Mouse (Mus musculus) midbrain, embryonic 11.5 days (tissue): ENCODE measurements around the gene Ccdc148. TPM values are rescaled to one million over a fixed set of nuclear protein-coding genes. Genes with fewer than 3 reads are reported as not detected.

Source experiments
- ATAC-seq: fragments of 200-750 bp; cut with Nextera tagmentation; 2 replicates; pipeline ENCODE4 v1.8.0; 2017; ENCODE audit warnings: moderate TSS enrichment, moderate library complexity; ENCODE audit not compliant: low FRiP score
- DNase-seq: peaks from one replicate; pipeline ENCODE4 v3.0.0; 2015; ENCODE audit warnings: low spot score; ENCODE audit errors: missing footprints
- H3K27ac ChIP-seq: fragments of 300-500 bp; sonication (generic); 2 replicates; pipeline ENCODE4 v1.5.1; 2014; ENCODE audit warnings: low read depth, low read length
- H3K27me3 ChIP-seq: fragments of 300-500 bp; sonication (generic); 2 replicates; pipeline ENCODE4 v1.6.1; 2014; ENCODE audit warnings: mild to moderate bottlenecking, low read length, moderate library complexity, mixed read lengths; ENCODE audit not compliant: control insufficient read depth, insufficient read depth
- H3K36me3 ChIP-seq: fragments of 300-500 bp; sonication (generic); 2 replicates; pipeline ENCODE4 v1.6.1; 2014; ENCODE audit warnings: mild to moderate bottlenecking, low read length, moderate library complexity, mixed read lengths; ENCODE audit not compliant: control insufficient read depth, insufficient read depth
- H3K4me1 ChIP-seq: fragments of 300-500 bp; sonication (generic); 2 replicates; pipeline ENCODE4 v1.6.1; 2014; ENCODE audit warnings: low read length; ENCODE audit not compliant: control insufficient read depth, insufficient read depth
- H3K4me2 ChIP-seq: fragments of 300-500 bp; sonication (generic); 2 replicates; pipeline ENCODE4 v1.6.1; 2014; ENCODE audit warnings: mild to moderate bottlenecking, moderate library complexity
- H3K4me3 ChIP-seq: fragments of 300-500 bp; sonication (generic); 2 replicates; pipeline ENCODE4 v1.5.1; 2014; ENCODE audit warnings: low read depth, low read length
- H3K9ac ChIP-seq: fragments of 300-500 bp; sonication (generic); 2 replicates; pipeline ENCODE4 v1.6.1; 2014; ENCODE audit warnings: low read length
- H3K9me3 ChIP-seq: fragments of 300-500 bp; sonication (generic); 2 replicates; pipeline ENCODE4 v1.6.1; 2016; ENCODE audit warnings: low read length; ENCODE audit not compliant: control insufficient read depth
- WGBS: fragments of 180-500 bp; shearing (Covaris S2); extraction: QIAGEN DNeasy Blood & Tissue Kit; methylation state at CpG from one replicate; pipeline ENCODE4 v1.1.7; 2014; 5-methylcytosine and 5-hydroxymethylcytosine counted together
- polyA plus RNA-seq: library from polyadenylated mRNA; unstranded; fragments of >200 nt; fragmentation: Nextera tagmentation; extraction: Ambion mirVana; gene quantifications from 2 replicates; pipeline ENCODE4 v1.2.1, GENCODE M21; 2014

Gene Ccdc148
- 0.55 and 0.80 TPM in 2 replicates for polyA plus RNA-seq

DNA sequence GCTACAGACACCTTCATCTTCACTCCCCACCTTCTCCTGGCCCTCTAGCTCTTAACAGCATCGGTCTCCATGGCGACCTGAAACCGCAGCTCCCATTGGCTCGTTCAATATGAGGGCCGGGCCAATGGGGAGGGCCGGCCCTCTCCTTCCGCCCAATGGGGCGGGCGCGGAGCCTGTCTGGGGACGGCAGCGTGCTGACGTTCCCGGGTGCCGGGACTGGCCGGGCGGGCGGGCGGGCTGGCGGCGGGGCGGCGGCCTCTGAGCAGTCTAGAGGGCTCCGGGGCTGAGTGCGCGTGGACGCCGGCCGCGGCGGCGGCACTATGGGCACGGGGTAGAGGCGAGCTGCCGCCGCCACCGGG is at the start of gene Ccdc148, which contains the start of gene Pkp4:
Gene Ccdc148 (minus strand): TSS at position 79 of the 359 bp plus-strand sequence.
Gene Pkp4 (plus strand): TSS at position 246 of the 359 bp plus-strand sequence.
- H3K9ac ChIP-seq: peak within 1 kb of the TSS; percentile 84
- peak within 1 kb of the TSS; percentile 71 for H3K4me3 ChIP-seq
- no peak for DNase-seq
- H3K9me3 ChIP-seq: no peaks in the 10 kb centered on the region
- no peaks in the 10 kb centered on the region for H3K36me3 ChIP-seq
- under 1% methylated on average over 14 of the region's 37 CpGs for whole genome bisulfite sequencing
- peak; percentile 98 for ATAC-seq
- peak within 1 kb of the TSS; percentile 68 for H3K4me2 ChIP-seq
- H3K27ac ChIP-seq: peak within 1 kb of the TSS; percentile 63
- no peaks in the 10 kb centered on the region for H3K27me3 ChIP-seq
- H3K4me1 ChIP-seq: peaks cover 11% of the 10 kb centered on the region

DNA sequence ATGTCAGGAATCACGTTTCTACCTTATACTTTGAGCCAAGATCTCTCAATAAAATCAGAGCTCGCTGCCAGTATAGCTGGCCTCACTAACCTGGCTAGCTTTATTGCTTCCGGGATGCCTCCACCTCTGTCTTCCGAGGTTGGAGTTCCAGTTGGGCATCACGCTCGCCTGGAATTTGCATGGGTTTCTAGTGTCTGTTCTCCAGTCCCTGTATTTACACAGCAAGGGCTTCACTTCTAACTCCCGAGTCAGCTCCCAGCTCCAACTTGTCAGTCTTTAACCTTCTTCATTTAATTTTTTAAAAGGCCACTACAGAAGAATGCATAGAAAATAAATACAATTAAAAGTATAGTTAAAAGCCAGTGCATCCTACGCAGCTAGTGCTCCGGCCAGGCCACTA is 47.8 kb upstream of the Ccdc148 start:
- Histone ChIP-seq H3K36me3 (no peaks in the 10 kb centered on the region), H3K4me3 (no peak overlapping the region), H3K27ac (no peak overlapping the region), H3K4me1 (peaks cover 5% of the 10 kb centered on the region; the same call in 1 of the 2 replicates), H3K27me3 (no peaks in the 10 kb centered on the region), H3K4me2 (no peak overlapping the region), H3K9me3 (no peaks in the 10 kb centered on the region), H3K9ac (no peak overlapping the region)
- 87% methylated on average over 9 of the region's 9 CpGs for WGBS
- DNase-seq: peak; percentile 65
- no peak for ATAC-seq

DNA sequence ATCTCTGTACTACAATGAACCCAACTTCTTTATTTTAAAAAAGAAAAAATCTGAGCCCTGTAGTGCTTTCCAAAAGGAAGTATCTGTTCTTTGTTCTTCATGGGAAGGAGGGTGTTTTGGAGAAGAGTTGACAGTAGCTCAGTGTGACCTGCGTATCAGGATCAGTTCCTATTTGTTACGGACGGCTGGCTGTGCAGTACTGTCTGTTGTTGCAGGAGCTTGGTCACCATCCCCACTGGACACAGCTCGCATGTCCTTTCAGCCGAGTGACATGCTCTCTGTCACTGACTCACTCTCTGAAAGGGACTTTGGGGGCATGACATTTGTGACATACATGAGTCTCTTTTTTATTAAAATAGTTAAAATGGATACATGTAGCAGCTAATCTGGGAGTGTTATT is 47.2 kb upstream of the Ccdc148 start:
- peaks cover 5% of the 10 kb centered on the region; the same call in 1 of the 2 replicates for H3K4me1 ChIP-seq
- DNase-seq (peak; percentile 83), ATAC-seq (no peak)
- no peak overlapping the region for H3K4me2 ChIP-seq
- WGBS: 51% methylated on average over 5 of the region's 5 CpGs
- H3K9ac ChIP-seq: no peak overlapping the region
- no peak overlapping the region for H3K27ac ChIP-seq
- no peak overlapping the region for H3K4me3 ChIP-seq
- H3K27me3 ChIP-seq: no peaks in the 10 kb centered on the region
- H3K9me3 ChIP-seq: no peaks in the 10 kb centered on the region
- H3K36me3 ChIP-seq: no peaks in the 10 kb centered on the region

DNA sequence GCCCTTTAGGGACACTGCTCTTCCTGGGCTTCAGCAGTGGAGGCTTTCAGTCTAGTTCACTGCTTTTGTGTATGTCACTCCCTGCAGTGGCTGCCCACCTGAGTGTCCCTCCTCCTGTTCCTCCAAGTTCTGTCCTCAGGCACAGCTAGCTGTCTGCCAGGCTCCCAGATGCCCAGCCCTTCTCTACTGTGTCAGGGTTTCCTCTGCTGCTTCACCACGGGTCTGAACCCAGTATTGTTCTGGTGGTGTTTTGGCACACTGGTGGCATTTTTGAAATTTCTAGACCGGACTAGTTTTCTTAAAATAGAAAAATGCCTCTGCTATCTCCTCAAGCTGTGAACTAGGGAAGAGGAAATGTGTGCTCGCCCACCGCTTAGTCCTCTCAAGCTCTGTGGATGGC is 46.8 kb upstream of the Ccdc148 start:
- Histone ChIP-seq H3K9me3 (no peaks in the 10 kb centered on the region), H3K4me3 (no peak overlapping the region), H3K9ac (no peak overlapping the region), H3K4me2 (no peak overlapping the region), H3K4me1 (peaks cover 5% of the 10 kb centered on the region; the same call in 1 of the 2 replicates), H3K27me3 (no peaks in the 10 kb centered on the region), H3K27ac (no peak overlapping the region), H3K36me3 (no peaks in the 10 kb centered on the region)
- 65% methylated on average over 4 of the region's 4 CpGs for WGBS
- peak; percentile 79 for DNase-seq
- ATAC-seq: no peak

DNA sequence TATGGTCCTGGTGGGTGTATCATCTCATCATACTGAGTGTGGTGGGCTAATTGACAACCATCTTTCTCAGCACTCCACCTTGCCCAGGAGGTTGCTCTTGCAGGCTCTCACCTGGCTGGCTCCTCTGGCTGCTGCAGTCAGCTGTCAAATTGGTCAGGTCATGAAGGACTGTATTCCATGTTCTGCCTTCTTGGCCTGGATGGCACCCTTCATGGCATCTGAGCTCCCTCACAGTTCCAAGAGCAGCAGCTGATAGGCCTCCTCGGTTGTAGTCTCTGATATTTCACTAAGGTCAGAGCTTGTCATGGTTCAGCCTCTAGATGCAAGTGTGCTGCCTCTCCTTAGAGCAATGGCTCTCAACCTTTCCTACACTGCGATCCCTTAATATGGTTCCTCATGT is 45.7 kb upstream of the Ccdc148 start:
- peaks cover 5% of the 10 kb centered on the region; the same call in 1 of the 2 replicates for H3K4me1 ChIP-seq
- no peak overlapping the region for H3K27ac ChIP-seq
- 93% methylated on average over 2 of the region's 2 CpGs for WGBS
- H3K36me3 ChIP-seq: no peaks in the 10 kb centered on the region
- no peak overlapping the region for H3K9ac ChIP-seq
- ATAC-seq: no peak
- peak; percentile 39 for DNase-seq
- no peaks in the 10 kb centered on the region for H3K27me3 ChIP-seq
- H3K4me2 ChIP-seq: no peak overlapping the region
- H3K4me3 ChIP-seq: no peak overlapping the region
- no peaks in the 10 kb centered on the region for H3K9me3 ChIP-seq

DNA sequence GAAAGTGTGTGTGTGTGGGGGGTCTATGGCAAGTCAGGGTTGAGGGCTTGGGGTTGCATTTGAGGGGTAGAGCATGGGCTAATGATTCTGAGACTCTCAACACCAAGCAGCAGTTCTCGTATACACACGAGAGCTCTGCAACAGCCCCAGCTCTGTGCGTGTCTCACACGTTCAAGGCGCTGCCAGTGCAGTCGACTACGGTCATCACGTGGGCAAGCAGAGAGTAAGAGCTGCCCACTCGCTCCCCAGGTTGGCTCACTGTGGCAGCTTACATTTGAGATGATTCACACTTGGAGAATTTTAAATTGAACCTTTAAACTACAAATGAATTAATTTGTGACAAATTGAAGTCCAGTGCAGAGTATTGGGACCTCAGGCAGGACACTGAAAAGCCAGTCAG is 44.6 kb upstream of the Ccdc148 start:
- no peaks in the 10 kb centered on the region for H3K27me3 ChIP-seq
- 91% methylated on average over 9 of the region's 9 CpGs for WGBS
- no peak for DNase-seq

DNA sequence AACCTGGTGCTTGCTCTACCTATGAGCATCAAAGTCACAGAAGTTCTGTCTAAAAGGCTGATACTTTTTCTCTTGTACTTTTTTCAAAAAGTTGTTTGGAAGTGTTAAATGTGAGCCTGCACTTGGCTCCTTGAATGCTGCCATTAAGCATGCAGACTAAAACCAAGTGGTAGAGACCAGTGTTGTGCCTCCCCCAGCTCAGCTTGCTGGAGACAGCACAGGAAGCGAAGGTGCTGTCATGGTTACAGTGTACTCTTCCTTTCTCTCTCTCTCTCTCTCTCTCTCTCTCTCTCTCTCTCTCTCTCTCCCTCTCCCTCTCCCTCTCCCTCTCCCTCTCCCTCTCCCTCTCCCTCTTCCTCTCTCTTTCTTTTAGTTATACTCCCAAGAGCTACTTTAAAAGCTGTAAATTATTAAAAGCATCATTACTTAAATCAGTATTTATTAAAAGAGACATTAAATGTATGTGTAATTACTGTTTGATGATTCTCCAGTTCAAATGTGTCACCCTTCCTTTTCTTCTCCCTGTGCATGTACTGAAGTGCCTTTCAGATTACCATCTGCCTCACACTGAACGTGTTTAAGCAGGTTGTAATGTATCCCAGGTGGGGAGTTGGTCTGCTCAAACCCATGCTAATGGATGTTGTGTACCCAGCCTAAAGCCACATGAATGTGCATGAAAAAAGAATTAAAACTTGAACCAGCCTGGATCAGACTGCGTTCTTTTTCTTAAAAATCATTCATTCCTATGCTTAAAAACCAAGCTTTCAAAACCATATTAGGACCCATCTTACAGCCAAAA is 43.3 kb upstream of the Ccdc148 start:
- H3K4me2 ChIP-seq: no peak overlapping the region
- no peak for ATAC-seq
- WGBS: 77% methylated on average over 3 of the region's 3 CpGs

More for the DNA sequence above, 44.6 kb upstream of the Ccdc148 start:
- Histone ChIP-seq H3K36me3 (no peaks in the 10 kb centered on the region), H3K4me1 (peaks cover 5% of the 10 kb centered on the region; the same call in 1 of the 2 replicates), H3K27ac (no peak overlapping the region), H3K9ac (no peak overlapping the region), H3K4me3 (no peak overlapping the region), H3K4me2 (no peak overlapping the region), H3K9me3 (no peaks in the 10 kb centered on the region)
- ATAC-seq: no peak

DNA sequence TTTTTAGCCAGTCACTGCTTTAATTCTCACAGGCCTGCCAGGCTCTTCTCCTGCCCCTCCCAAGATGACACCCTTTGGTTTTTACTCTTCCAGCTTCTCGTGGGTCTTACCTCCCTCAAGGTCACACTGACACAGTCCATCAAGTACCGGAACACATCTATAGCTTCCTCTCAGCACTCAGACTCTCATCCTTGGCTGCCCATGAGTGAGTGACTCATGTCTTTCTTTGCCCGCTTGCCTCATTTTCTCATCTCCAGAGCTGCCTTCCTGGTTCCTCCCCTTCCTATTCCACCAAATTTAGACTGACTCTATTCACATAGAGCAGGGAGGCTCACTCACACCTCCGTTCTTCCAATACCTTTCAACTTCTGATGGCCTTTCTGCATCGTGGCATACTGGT is 42.4 kb upstream of the Ccdc148 start:
- no peak overlapping the region for H3K27ac ChIP-seq
- 88% methylated on average over 5 of the region's 5 CpGs for WGBS
- DNase-seq (peak; percentile 75), ATAC-seq (no peak)
- H3K36me3 ChIP-seq: no peaks in the 10 kb centered on the region
- H3K27me3 ChIP-seq: no peaks in the 10 kb centered on the region
- no peak overlapping the region for H3K4me3 ChIP-seq
- H3K4me1 ChIP-seq: peaks cover 5% of the 10 kb centered on the region; the same call in 1 of the 2 replicates
- no peak overlapping the region for H3K9ac ChIP-seq
- H3K9me3 ChIP-seq: no peaks in the 10 kb centered on the region
- H3K4me2 ChIP-seq: no peak overlapping the region

More for the DNA sequence above, 43.3 kb upstream of the Ccdc148 start:
- peak; percentile 37 for DNase-seq
- Histone ChIP-seq H3K9ac (no peak overlapping the region), H3K27ac (no peak overlapping the region), H3K4me3 (no peak overlapping the region), H3K4me1 (peaks cover 5% of the 10 kb centered on the region; the same call in 1 of the 2 replicates), H3K9me3 (no peaks in the 10 kb centered on the region), H3K36me3 (no peaks in the 10 kb centered on the region), H3K27me3 (no peaks in the 10 kb centered on the region)

DNA sequence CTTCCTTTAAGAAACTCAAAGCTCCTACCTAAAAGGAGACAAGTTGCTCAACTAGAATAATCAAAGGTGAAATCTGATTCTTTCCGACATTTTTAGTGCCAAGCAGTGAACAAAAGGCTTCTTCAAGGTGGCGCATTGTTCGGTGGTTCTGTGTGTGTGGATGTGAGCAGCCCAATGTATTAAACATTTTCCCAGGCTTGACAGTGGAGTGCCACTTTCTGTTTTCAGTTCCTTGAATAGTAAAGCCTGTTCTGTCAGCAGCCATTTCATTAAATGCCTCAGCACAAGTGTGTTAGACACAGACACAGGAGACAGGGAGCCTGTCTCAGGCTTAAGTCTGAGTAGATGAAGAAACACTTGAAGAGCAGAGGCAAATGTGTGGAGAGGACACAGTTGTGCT is 40.0 kb upstream of the Ccdc148 start:
- no peak for ATAC-seq
- no peaks in the 10 kb centered on the region for H3K4me1 ChIP-seq
- 88% methylated on average over 3 of the region's 3 CpGs for WGBS

More for the DNA sequence above, 40.0 kb upstream of the Ccdc148 start:
- Histone ChIP-seq H3K9me3 (no peaks in the 10 kb centered on the region), H3K27me3 (no peaks in the 10 kb centered on the region), H3K27ac (no peak overlapping the region), H3K4me2 (no peak overlapping the region), H3K9ac (no peak overlapping the region), H3K4me3 (no peak overlapping the region), H3K36me3 (no peaks in the 10 kb centered on the region)
- DNase-seq: no peak
